Mouse (Mus musculus) lung, adult 2 months (tissue): ENCODE results near the gene Gse1.

Experiments used
- CTCF ChIP-seq: fragments of 200-500 bp; IDR thresholded peaks from 2 replicates; pipeline ENCODE4 v1.5.1; 2011; ENCODE audit warnings: mild to moderate bottlenecking, low read length, control low read depth; ENCODE audit not compliant: insufficient read depth
- POLR2A ChIP-seq: fragments of 200-500 bp; IDR thresholded peaks from 2 replicates; pipeline ENCODE4 v1.6.1; 2011; ENCODE audit warnings: low read depth, mild to moderate bottlenecking, control low read depth, low read length, borderline replicate concordance; ENCODE audit errors: extremely low read depth

- no peak for TF ChIP-seq CTCF
- TF ChIP-seq POLR2A = no peak
These were observed 256.9 kb downstream of the Gse1 start for GRCm38 (mm10) chr8:120485116-120485515.
